Mouse (Mus musculus): ENCODE measurements around the gene Gnb5. TPM values are rescaled to one million over a fixed set of nuclear protein-coding genes. Genes with fewer than 3 reads are reported as not detected.
"Not testable (repeated sequence)": the region's sequence is repeated elsewhere in the genome, so short reads cannot be mapped to it uniquely, and the experiment has no call there.

The Gnb5 gene
- polyA plus RNA-seq, 1 experiment from 2014 or later: 15.6 TPM

DNA sequence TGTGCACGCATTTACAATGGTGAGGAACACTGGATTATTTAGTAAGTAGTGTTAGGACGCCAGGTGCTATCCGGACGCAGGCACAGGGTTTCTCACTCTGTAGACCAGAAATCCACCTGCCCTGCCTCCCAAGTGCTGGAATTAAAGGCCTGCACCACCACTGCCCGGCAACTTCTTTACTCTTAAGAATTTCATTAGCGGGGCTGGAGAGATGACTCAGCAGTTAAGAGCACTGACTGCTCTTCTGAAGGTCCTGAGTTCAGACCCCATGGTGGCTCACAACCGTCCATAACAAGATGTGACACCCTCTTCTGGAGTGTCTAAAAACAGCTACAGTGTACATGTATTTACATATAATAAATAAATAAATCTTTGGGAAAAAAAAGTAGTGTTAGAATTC lies 57.6 kb downstream of the Gnb5 start:
- WGBS: 55% methylated on average over 7 of the region's 7 CpGs
- H3K4me2 ChIP-seq; H3K36me3 ChIP-seq; H3K4me1 ChIP-seq; ATAC-seq (ENCODE audit: borderline replicate concordance, extremely low read depth, low FRiP score, low TSS enrichment); H3K4me3 ChIP-seq; H3K27me3 ChIP-seq; H3K9ac ChIP-seq; H3K9me3 ChIP-seq; H3K27ac ChIP-seq: not testable (repeated sequence)

GRCm38 (mm10) chr9:75365195-75365594 lies 59.1 kb downstream of the Gnb5 start:
- no peak overlapping the region for H3K27ac ChIP-seq
- H3K36me3 ChIP-seq: no peaks in the 10 kb centered on the region
- no peak overlapping the region for H3K4me2 ChIP-seq
- H3K9ac ChIP-seq: no peak overlapping the region
- no peak for ATAC-seq (ENCODE audit: borderline replicate concordance, extremely low read depth, low FRiP score, low TSS enrichment)
- no peaks in the 10 kb centered on the region for H3K9me3 ChIP-seq
- 76% methylated on average over 4 of the region's 4 CpGs for WGBS
- no peaks in the 10 kb centered on the region for H3K27me3 ChIP-seq
- H3K4me3 ChIP-seq: no peak overlapping the region
- no peaks in the 10 kb centered on the region for H3K4me1 ChIP-seq

- no peaks in the 10 kb centered on the region for H3K36me3 ChIP-seq
- 65% methylated on average over 5 of the region's 5 CpGs for WGBS
- H3K9ac ChIP-seq: no peak overlapping the region
- no peak for ATAC-seq (ENCODE audit: borderline replicate concordance, extremely low read depth, low FRiP score, low TSS enrichment)
- H3K4me2 ChIP-seq: no peak overlapping the region
- H3K4me1 ChIP-seq: no peaks in the 10 kb centered on the region
- H3K9me3 ChIP-seq: no peaks in the 10 kb centered on the region
- no peak overlapping the region for H3K4me3 ChIP-seq
- H3K27ac ChIP-seq: no peak overlapping the region
- no peaks in the 10 kb centered on the region for H3K27me3 ChIP-seq
These were observed 60.1 kb downstream of the Gnb5 start for GRCm38 (mm10) chr9:75366191-75366590.

DNA sequence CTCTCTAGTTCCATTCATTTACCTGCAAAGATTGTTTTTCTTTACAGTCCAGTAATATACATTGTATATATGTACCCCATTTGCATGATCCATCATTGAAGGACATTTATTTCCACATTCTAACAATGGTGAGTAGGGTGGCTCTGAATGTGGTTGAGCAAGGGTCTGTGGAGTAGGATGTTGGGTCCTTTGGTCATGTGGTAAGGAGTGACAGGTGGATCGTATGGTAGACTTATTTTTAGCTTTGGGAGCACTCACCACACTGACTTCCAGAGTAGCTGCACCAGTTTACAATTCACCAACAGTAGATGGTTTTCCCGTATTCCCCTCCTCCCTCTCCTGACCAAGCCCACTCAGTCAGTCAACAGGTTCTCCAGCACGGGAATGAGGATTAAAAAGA lies 62.7 kb downstream of the Gnb5 start:
- Histone ChIP-seq H3K36me3 (no peaks in the 10 kb centered on the region), H3K9ac (no peak overlapping the region), H3K4me2 (no peak overlapping the region), H3K4me3 (no peak overlapping the region), H3K27me3 (no peaks in the 10 kb centered on the region), H3K4me1 (no peaks in the 10 kb centered on the region), H3K9me3 (no peaks in the 10 kb centered on the region), H3K27ac (no peak overlapping the region)
- ATAC-seq (ENCODE audit: borderline replicate concordance, extremely low read depth, low FRiP score, low TSS enrichment): no peak
- WGBS: 60% methylated on average over 3 of the region's 3 CpGs

GRCm38 (mm10) chr9:75375606-75376005 lies 69.5 kb downstream of the Gnb5 start:
- WGBS: 91% methylated on average over 9 of the region's 9 CpGs
- Histone ChIP-seq H3K9ac (no peak overlapping the region), H3K4me3 (no peak overlapping the region), H3K4me2 (no peak overlapping the region), H3K27ac (no peak overlapping the region), H3K4me1 (no peaks in the 10 kb centered on the region), H3K36me3 (no peaks in the 10 kb centered on the region), H3K9me3 (no peaks in the 10 kb centered on the region), H3K27me3 (no peaks in the 10 kb centered on the region)
- ATAC-seq (ENCODE audit: borderline replicate concordance, extremely low read depth, low FRiP score, low TSS enrichment): no peak

DNA sequence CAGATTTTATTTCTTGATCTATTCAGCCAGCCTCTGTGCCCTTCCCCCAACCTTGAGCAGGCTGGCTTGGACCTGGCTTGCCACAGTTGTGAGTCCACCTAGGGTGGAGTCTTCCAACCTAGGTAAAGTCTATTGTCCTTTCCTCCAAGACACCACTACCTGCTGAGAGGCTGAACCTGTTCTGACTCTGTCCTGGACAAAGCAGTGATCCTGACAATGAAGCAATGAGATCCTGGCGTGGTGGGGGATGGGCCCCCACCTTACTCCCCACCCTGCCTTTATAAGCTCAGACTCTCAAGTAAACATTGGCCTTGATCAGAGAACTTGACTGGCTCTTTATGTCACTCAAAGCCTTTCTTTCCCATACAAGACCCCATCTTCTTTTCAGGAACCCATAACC lies 70.3 kb downstream of the Gnb5 start:
- H3K27ac ChIP-seq: no peak overlapping the region
- no peak overlapping the region for H3K4me2 ChIP-seq
- H3K9ac ChIP-seq: no peak overlapping the region
- H3K4me1 ChIP-seq: no peaks in the 10 kb centered on the region
- H3K4me3 ChIP-seq: no peak overlapping the region
- no peaks in the 10 kb centered on the region for H3K36me3 ChIP-seq
- no peaks in the 10 kb centered on the region for H3K9me3 ChIP-seq
- WGBS: 64% methylated on average over 1 of the region's 1 CpGs
- no peak for ATAC-seq (ENCODE audit: borderline replicate concordance, extremely low read depth, low FRiP score, low TSS enrichment)
- H3K27me3 ChIP-seq: no peaks in the 10 kb centered on the region

GRCm38 (mm10) chr9:75378774-75379173 lies 72.7 kb downstream of the Gnb5 start:
- 52% methylated on average over 2 of the region's 2 CpGs for WGBS
- no peak for ATAC-seq (ENCODE audit: borderline replicate concordance, extremely low read depth, low FRiP score, low TSS enrichment)
- H3K9me3 ChIP-seq: no peaks in the 10 kb centered on the region

DNA sequence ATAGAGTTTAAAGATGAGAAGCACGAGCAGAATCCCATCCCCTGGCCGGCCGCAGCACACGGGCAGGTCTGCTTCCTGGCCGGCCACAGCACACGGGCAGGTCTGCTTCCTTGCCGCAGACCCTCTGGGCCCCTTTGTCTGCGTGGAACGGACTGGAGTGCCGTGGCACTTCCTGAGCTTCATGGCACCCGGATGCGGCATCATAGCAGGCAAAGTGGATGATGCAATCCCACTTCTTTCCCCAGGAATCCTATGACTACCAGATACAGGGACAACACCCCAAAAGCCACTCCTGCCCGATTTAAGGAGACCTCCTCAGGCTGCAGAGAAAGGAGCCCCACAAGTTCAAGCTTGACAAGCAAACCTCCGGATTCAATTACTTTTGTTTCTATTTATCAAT lies 76.7 kb downstream of the Gnb5 start:
- no peak for ATAC-seq (ENCODE audit: borderline replicate concordance, extremely low read depth, low FRiP score, low TSS enrichment)
- H3K4me1 ChIP-seq: no peaks in the 10 kb centered on the region
- H3K9me3 ChIP-seq: no peaks in the 10 kb centered on the region
- no peaks in the 10 kb centered on the region for H3K27me3 ChIP-seq
- H3K36me3 ChIP-seq: peaks cover 22% of the 10 kb centered on the region; the same call in 1 of the 2 replicates
- no peak overlapping the region for H3K4me2 ChIP-seq
- no peak overlapping the region for H3K9ac ChIP-seq
- no peak overlapping the region for H3K27ac ChIP-seq
- H3K4me3 ChIP-seq: no peak overlapping the region
- WGBS: 91% methylated on average over 14 of the region's 14 CpGs

More at GRCm38 (mm10) chr9:75378774-75379173, 72.7 kb downstream of the Gnb5 start:
- no peaks in the 10 kb centered on the region for H3K4me1 ChIP-seq
- H3K27ac ChIP-seq: no peak overlapping the region
- no peak overlapping the region for H3K4me2 ChIP-seq
- no peaks in the 10 kb centered on the region for H3K27me3 ChIP-seq
- H3K9ac ChIP-seq: no peak overlapping the region
- no peaks in the 10 kb centered on the region for H3K36me3 ChIP-seq
- H3K4me3 ChIP-seq: no peak overlapping the region

DNA sequence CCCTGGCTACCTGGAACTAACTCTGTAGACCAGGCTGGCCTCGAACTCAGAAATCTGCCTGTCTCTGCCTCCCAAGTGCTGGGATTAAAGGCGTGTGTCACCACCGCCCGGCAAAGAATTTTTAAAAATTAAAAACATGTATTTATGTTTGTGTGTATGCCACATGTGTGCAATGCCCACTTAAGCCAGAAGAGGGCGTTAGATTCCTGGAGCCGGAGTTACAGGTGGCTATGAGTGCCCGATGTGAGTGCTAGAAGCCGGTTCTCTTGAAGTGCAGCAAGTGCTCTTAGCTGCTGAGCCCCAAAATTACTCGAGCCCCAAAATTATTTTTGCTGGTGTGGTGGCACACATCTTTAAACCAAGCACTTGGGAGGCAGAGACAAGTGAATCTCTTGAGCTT lies 77.7 kb downstream of the Gnb5 start:
- H3K4me1 ChIP-seq: no peaks in the 10 kb centered on the region
- H3K9me3 ChIP-seq: no peaks in the 10 kb centered on the region
- H3K4me3 ChIP-seq: no peak overlapping the region
- H3K9ac ChIP-seq: no peak overlapping the region
- no peak overlapping the region for H3K27ac ChIP-seq
- 77% methylated on average over 9 of the region's 9 CpGs for WGBS
- H3K27me3 ChIP-seq: no peaks in the 10 kb centered on the region
- peaks cover 27% of the 10 kb centered on the region for H3K36me3 ChIP-seq
- no peak for ATAC-seq (ENCODE audit: borderline replicate concordance, extremely low read depth, low FRiP score, low TSS enrichment)
- no peak overlapping the region for H3K4me2 ChIP-seq

GRCm38 (mm10) chr9:75384337-75384962 lies 78.4 kb downstream of the Gnb5 start:
- no peaks in the 10 kb centered on the region for H3K27me3 ChIP-seq
- H3K27ac ChIP-seq: no peak overlapping the region
- no peaks in the 10 kb centered on the region for H3K9me3 ChIP-seq
- no peaks in the 10 kb centered on the region for H3K4me1 ChIP-seq
- no peak for ATAC-seq (ENCODE audit: borderline replicate concordance, extremely low read depth, low FRiP score, low TSS enrichment)
- 73% methylated on average over 3 of the region's 3 CpGs for WGBS
- H3K4me3 ChIP-seq: no peak overlapping the region
- H3K4me2 ChIP-seq: no peak overlapping the region
- no peak overlapping the region for H3K9ac ChIP-seq
- peaks cover 34% of the 10 kb centered on the region for H3K36me3 ChIP-seq

- no peaks in the 10 kb centered on the region for H3K27me3 ChIP-seq
- H3K27ac ChIP-seq: no peak overlapping the region
- H3K4me3 ChIP-seq: no peak overlapping the region
- H3K9ac ChIP-seq: no peak overlapping the region
- H3K4me1 ChIP-seq: no peaks in the 10 kb centered on the region
- 84% methylated on average over 9 of the region's 9 CpGs for WGBS
- H3K9me3 ChIP-seq: no peaks in the 10 kb centered on the region
- ATAC-seq (ENCODE audit: borderline replicate concordance, extremely low read depth, low FRiP score, low TSS enrichment): no peak
- peaks cover 41% of the 10 kb centered on the region for H3K36me3 ChIP-seq
- no peak overlapping the region for H3K4me2 ChIP-seq
These were observed 79.3 kb downstream of the Gnb5 start for GRCm38 (mm10) chr9:75385218-75385974.

DNA sequence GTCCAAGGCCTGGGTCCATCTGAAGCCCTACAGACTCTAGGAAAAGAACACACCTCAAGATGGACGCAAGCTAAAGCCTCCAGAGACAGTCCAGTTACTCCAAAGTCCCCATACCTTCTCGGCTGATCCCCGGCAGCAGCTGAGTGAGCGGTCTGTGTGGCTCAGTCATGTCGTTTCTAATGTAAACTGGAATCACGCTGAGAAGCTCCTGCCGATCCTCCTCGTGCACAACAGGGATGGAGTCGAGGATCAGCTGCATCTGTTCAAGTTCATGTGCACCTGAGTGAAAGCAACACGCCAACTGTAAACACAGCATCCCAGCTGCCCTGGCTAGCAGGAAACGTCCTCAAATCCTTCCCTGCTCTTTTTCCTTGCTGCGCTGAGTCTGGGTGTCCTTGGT lies 87.2 kb downstream of the Gnb5 start:
- no peaks in the 10 kb centered on the region for H3K4me1 ChIP-seq
- no peak for ATAC-seq (ENCODE audit: borderline replicate concordance, extremely low read depth, low FRiP score, low TSS enrichment)
- 74% methylated on average over 12 of the region's 12 CpGs for WGBS

More for the DNA sequence above, 87.2 kb downstream of the Gnb5 start:
- Histone ChIP-seq H3K4me2 (no peak overlapping the region), H3K27ac (no peak overlapping the region), H3K9ac (no peak overlapping the region), H3K27me3 (no peaks in the 10 kb centered on the region), H3K36me3 (peaks cover 79% of the 10 kb centered on the region), H3K9me3 (no peaks in the 10 kb centered on the region), H3K4me3 (no peak overlapping the region)
